Mouse (Mus musculus) CD4-positive, CD25-positive, alpha-beta regulatory T cell (primary cell): ENCODE data around the gene D5Ertd577e. TPM values are rescaled to one million over a fixed set of nuclear protein-coding genes. Genes with fewer than 3 reads are reported as not detected.

Source experiments
- polyA plus RNA-seq: library from polyadenylated mRNA; unstranded; fragments of 100-300 nt; shearing (Covaris generic); gene quantifications from one replicate; pipeline ENCODE4 v1.2.1, GENCODE M21; 2017

D5Ertd577e gene
- not detected for polyA plus RNA-seq

DNA sequence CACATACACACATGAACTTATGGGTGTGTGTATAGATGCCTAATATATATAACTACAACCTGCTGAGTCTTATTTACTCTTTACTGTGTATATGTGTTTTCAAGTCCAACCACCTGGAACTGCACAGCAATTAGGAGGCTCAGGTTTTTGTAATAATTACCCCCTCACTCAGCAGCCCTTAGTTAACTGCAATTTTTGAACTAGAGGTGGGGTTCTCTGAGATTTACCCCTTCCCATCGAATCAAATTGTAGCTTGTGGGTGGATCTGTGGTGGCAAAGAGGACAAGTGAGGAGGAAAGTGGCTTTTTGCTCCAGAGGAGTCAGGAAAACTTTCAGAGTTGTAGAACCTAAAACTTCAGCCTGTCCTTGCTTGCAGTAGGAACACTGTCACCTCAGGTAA, at the start of gene D5Ertd577e:
Gene D5Ertd577e, plus strand, starts transcription at position 301 of the 400 bp plus-strand sequence.

DNA sequence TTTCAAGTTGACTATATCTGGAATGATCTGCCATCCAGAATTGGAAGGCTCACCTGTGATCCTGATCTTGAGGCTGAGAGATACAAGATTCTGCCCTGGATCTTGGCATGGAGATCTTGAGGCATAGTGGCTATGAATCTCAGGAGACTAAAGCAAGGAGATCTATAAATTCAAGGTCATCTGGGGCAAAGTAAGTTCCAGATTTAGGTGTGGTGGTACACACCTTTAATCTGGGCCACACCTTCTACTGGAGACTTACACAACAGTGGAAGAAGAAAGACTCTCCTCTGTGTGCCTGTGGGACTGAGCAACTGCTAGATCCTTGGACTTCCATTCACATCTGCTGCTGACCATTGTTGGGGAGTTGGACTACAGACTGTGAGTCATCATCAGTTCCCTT, 53.9 kb downstream of the D5Ertd577e start, which contains the start of gene Gm3286:
Gene Gm3286, plus strand, starts transcription at position 301 of the 400 bp plus-strand sequence.

Other genes starting within 250 kb of the D5Ertd577e start
- gene Gm10424, start 184.0 kb upstream of the D5Ertd577e start, polyA plus RNA-seq = not detected
- gene Gm3259, start 150.9 kb upstream of the D5Ertd577e start, polyA plus RNA-seq = not detected
- gene Gm3286, start 54.0 kb downstream of the D5Ertd577e start, polyA plus RNA-seq = not detected
- not detected for gene Gm7971, start 138.1 kb downstream of the D5Ertd577e start, polyA plus RNA-seq